Mouse (Mus musculus): ENCODE measurements around the gene Llph. TPM values are rescaled to one million over a fixed set of nuclear protein-coding genes. Genes with fewer than 3 reads are reported as not detected.
A peak's percentile ranks its signal among the peaks of the same experiment; 100 is the strongest.

The Llph gene
- total RNA-seq (2014; rRNA removed; ENCODE audit: low replicate concordance): 0.34 and 9.7 TPM in 2 replicates
- polyA plus RNA-seq (2015; fragmentation: Nextera tagmentation; extraction: Ambion mirVana): 19.1 and 23.3 TPM in 2 replicates

- DNase-seq (ENCODE audit: low spot score): peak; percentile 89
- H3K9me3 ChIP-seq (replicated peaks; ENCODE audit: control insufficient read depth, low read length): no peaks in the 10 kb centered on the region
- peak within 1 kb of the TSS; percentile 91 for H3K9ac ChIP-seq (replicated peaks; ENCODE audit: low read depth, low read length)
- H3K36me3 ChIP-seq (replicated peaks; ENCODE audit: control insufficient read depth, insufficient read depth, low read length): peaks cover 42% of the 10 kb centered on the region
- peak within 1 kb of the TSS; percentile 72 for H3K27ac ChIP-seq (ENCODE audit: low read depth)
- peak within 1 kb of the TSS; percentile 84 for H3K4me2 ChIP-seq (ENCODE audit: low read depth, low read length)
- WGBS: under 1% methylated on average over 57 of the region's 57 CpGs
- no peaks in the 10 kb centered on the region for H3K27me3 ChIP-seq (ENCODE audit: control insufficient read depth, insufficient read depth, low read length)
- no peaks in the 10 kb centered on the region for H3K4me1 ChIP-seq (ENCODE audit: control insufficient read depth, insufficient read depth)
- H3K4me3 ChIP-seq (ENCODE audit: low read depth, low read length): peak within 1 kb of the TSS; percentile 98
- TF ChIP-seq CTCF (IDR thresholded peaks at IDR 0.05; ENCODE audit: low read depth) (no peak), EP300 (IDR thresholded peaks at IDR 0.05; ENCODE audit: low read depth) (no peak)
- peak; percentile 94 for ATAC-seq (ENCODE audit: insufficient read depth, low read depth)
Measured at GRCm38 (mm10) chr10:120226871-120227661, at the start of gene Llph. Gene Llph, plus strand, starts transcription at chr10:120227070.

- no peak overlapping the region for H3K9ac ChIP-seq (replicated peaks; ENCODE audit: low read depth, low read length)
- H3K27ac ChIP-seq (ENCODE audit: low read depth): no peak overlapping the region
- H3K9me3 ChIP-seq (replicated peaks; ENCODE audit: control insufficient read depth, low read length): 0 out of 2 replicates have a peak, but pooled peaks cover 4% of the 10 kb centered on the region
- H3K4me3 ChIP-seq (ENCODE audit: low read depth, low read length): no peak overlapping the region
- no peak for TF ChIP-seq EP300 (IDR thresholded peaks at IDR 0.05; ENCODE audit: low read depth)
- peak; percentile 6; the same call in 1 of the 2 replicates for TF ChIP-seq CTCF (IDR thresholded peaks at IDR 0.05; ENCODE audit: low read depth)
- no peak overlapping the region for H3K4me2 ChIP-seq (ENCODE audit: low read depth, low read length)
- no peaks in the 10 kb centered on the region for H3K27me3 ChIP-seq (ENCODE audit: control insufficient read depth, insufficient read depth, low read length)
- ATAC-seq (ENCODE audit: insufficient read depth, low read depth): no peak
- H3K36me3 ChIP-seq (replicated peaks; ENCODE audit: control insufficient read depth, insufficient read depth, low read length): no peaks in the 10 kb centered on the region
- WGBS: 86% methylated on average over 1 of the region's 1 CpGs
- no peaks in the 10 kb centered on the region for H3K4me1 ChIP-seq (ENCODE audit: control insufficient read depth, insufficient read depth)
- no peak for DNase-seq (ENCODE audit: low spot score)
Measured at GRCm38 (mm10) chr10:120182887-120183286, 44.0 kb upstream of the Llph start.

- H3K9me3 ChIP-seq (replicated peaks; ENCODE audit: control insufficient read depth, low read length): 0 out of 2 replicates have a peak, but pooled peaks cover 4% of the 10 kb centered on the region
- no peak overlapping the region for H3K27ac ChIP-seq (ENCODE audit: low read depth)
- DNase-seq (ENCODE audit: low spot score) (no peak), ATAC-seq (ENCODE audit: insufficient read depth, low read depth) (no peak)
- no peak for TF ChIP-seq EP300 (IDR thresholded peaks at IDR 0.05; ENCODE audit: low read depth)
- TF ChIP-seq CTCF (IDR thresholded peaks at IDR 0.05; ENCODE audit: low read depth): no peak
- no peak overlapping the region for H3K9ac ChIP-seq (replicated peaks; ENCODE audit: low read depth, low read length)
- no peaks in the 10 kb centered on the region for H3K36me3 ChIP-seq (replicated peaks; ENCODE audit: control insufficient read depth, insufficient read depth, low read length)
- H3K4me3 ChIP-seq (ENCODE audit: low read depth, low read length): no peak overlapping the region
- H3K4me1 ChIP-seq (ENCODE audit: control insufficient read depth, insufficient read depth): no peaks in the 10 kb centered on the region
- 76% methylated on average over 2 of the region's 2 CpGs for WGBS
- H3K4me2 ChIP-seq (ENCODE audit: low read depth, low read length): no peak overlapping the region
- no peaks in the 10 kb centered on the region for H3K27me3 ChIP-seq (ENCODE audit: control insufficient read depth, insufficient read depth, low read length)
Measured at GRCm38 (mm10) chr10:120183342-120183741, 43.5 kb upstream of the Llph start.

GRCm38 (mm10) chr10:120188513-120188912, 38.4 kb upstream of the Llph start:
- no peak for ATAC-seq (ENCODE audit: insufficient read depth, low read depth)
- TF ChIP-seq CTCF (IDR thresholded peaks at IDR 0.05; ENCODE audit: low read depth) (no peak), EP300 (IDR thresholded peaks at IDR 0.05; ENCODE audit: low read depth) (no peak)
- H3K36me3 ChIP-seq (replicated peaks; ENCODE audit: control insufficient read depth, insufficient read depth, low read length): no peaks in the 10 kb centered on the region

GRCm38 (mm10) chr10:120189276-120189675, 37.6 kb upstream of the Llph start:
- DNase-seq (ENCODE audit: low spot score): no peak
- H3K27me3 ChIP-seq (ENCODE audit: control insufficient read depth, insufficient read depth, low read length): no peaks in the 10 kb centered on the region
- no peak for TF ChIP-seq CTCF (IDR thresholded peaks at IDR 0.05; ENCODE audit: low read depth)
- TF ChIP-seq EP300 (IDR thresholded peaks at IDR 0.05; ENCODE audit: low read depth): no peak
- H3K36me3 ChIP-seq (replicated peaks; ENCODE audit: control insufficient read depth, insufficient read depth, low read length): no peaks in the 10 kb centered on the region
- no peaks in the 10 kb centered on the region for H3K4me1 ChIP-seq (ENCODE audit: control insufficient read depth, insufficient read depth)
- WGBS: 59% methylated on average over 11 of the region's 11 CpGs
- no peak overlapping the region for H3K27ac ChIP-seq (ENCODE audit: low read depth)
- 0 out of 2 replicates have a peak, but pooled peaks cover 4% of the 10 kb centered on the region for H3K9me3 ChIP-seq (replicated peaks; ENCODE audit: control insufficient read depth, low read length)
- no peak overlapping the region for H3K4me3 ChIP-seq (ENCODE audit: low read depth, low read length)
- H3K9ac ChIP-seq (replicated peaks; ENCODE audit: low read depth, low read length): no peak overlapping the region
- H3K4me2 ChIP-seq (ENCODE audit: low read depth, low read length): no peak overlapping the region
- no peak for ATAC-seq (ENCODE audit: insufficient read depth, low read depth)

More at GRCm38 (mm10) chr10:120188513-120188912, 38.4 kb upstream of the Llph start:
- no peak overlapping the region for H3K9ac ChIP-seq (replicated peaks; ENCODE audit: low read depth, low read length)
- no peaks in the 10 kb centered on the region for H3K4me1 ChIP-seq (ENCODE audit: control insufficient read depth, insufficient read depth)
- no peak overlapping the region for H3K27ac ChIP-seq (ENCODE audit: low read depth)
- H3K4me3 ChIP-seq (ENCODE audit: low read depth, low read length): no peak overlapping the region
- no peaks in the 10 kb centered on the region for H3K27me3 ChIP-seq (ENCODE audit: control insufficient read depth, insufficient read depth, low read length)
- H3K4me2 ChIP-seq (ENCODE audit: low read depth, low read length): no peak overlapping the region
- no peak for DNase-seq (ENCODE audit: low spot score)
- WGBS: 55% methylated on average over 2 of the region's 2 CpGs
- 0 out of 2 replicates have a peak, but pooled peaks cover 4% of the 10 kb centered on the region for H3K9me3 ChIP-seq (replicated peaks; ENCODE audit: control insufficient read depth, low read length)

Measured in heart, postnatal 0 days (tissue).